In the genomic region with DNA sequence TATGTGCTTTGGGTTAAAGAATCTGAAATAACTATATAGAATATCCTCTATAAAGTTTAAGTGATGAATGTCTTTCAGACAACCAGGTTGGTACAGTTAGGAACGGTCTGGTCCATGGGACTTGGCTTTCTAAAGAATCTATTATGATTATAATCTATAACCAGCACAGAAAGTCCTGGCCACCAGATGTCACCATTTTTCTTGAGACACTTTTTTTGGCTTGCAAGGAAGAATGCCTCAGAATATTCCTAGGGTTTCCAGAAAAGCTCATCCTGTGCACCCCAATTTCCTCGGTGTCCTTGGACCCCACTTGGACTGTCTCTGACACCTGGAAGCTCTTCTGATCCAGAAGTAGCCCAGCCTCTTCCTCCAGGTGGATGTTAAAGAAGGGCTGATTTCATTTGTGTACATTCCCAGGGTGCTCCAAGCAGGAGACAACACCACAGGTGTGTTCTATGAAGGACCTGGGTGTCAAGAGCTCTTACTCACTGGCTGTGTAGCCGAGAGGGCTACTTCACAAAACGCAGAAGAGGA, we compare ENCODE assay signal across 9 mouse cellular contexts. TPM values are rescaled to one million over a fixed set of nuclear protein-coding genes. Genes with fewer than 3 reads are reported as not detected.
DNase-seq lines count a peak whose midpoint lies in the region; ATAC-seq and TF ChIP-seq lines count a peak whose summit lies in the region.
"Had no signal": no experiment of that assay in that cellular context is flagged by ENCODE, and none has a peak within 500 bp of the region (broad histone marks: within the 10 kb centered on the region; RNA-seq: fewer than 3 reads in every experiment).

No protein-coding gene starts in this region.

- no peak for ATAC-seq in heart, embryonic 12.5 days (ENCODE audit: insufficient number of reproducible peaks, low FRiP score)
- ATAC-seq in erythroblast, adult 5-6 weeks (replicated peaks; ENCODE audit: low FRiP score, poor library complexity, severe bottlenecking), result no peak
- ATAC-seq in forebrain, embryonic 13.5 days, result no peak

- no peaks in the 10 kb centered on the region; the same call in 1 of the 2 replicates for H3K4me1 ChIP-seq in heart, adult 2 months (ENCODE audit: control insufficient read depth, insufficient read depth, low read length)
- H3K4me1 ChIP-seq in heart, embryonic 12.5 days (replicated peaks), result peaks cover 5% of the 10 kb centered on the region
- peaks cover 19% of the 10 kb centered on the region for H3K4me1 ChIP-seq in thymus, adult 2 months (replicated peaks; ENCODE audit: control insufficient read depth, insufficient read depth, low read length)
- peaks cover 19% of the 10 kb centered on the region for H3K4me1 ChIP-seq in forebrain, embryonic 13.5 days

- H3K4me2 ChIP-seq in heart, embryonic 12.5 days, result no peak overlapping the region
- H3K4me2 ChIP-seq in forebrain, embryonic 13.5 days, result no peak overlapping the region

- DNase-seq in heart, adult 2 months, result peak; percentile 27 to 34
- peak; percentile 40 for DNase-seq in thymus, postnatal 0 days (ENCODE audit: low spot score)
- no peak for DNase-seq in thymus, adult 2 months
- DNase-seq in cerebellum, adult 9-10 months, result peak; percentile 73
- peak; percentile 64 to 70 for DNase-seq in left cerebral cortex, postnatal 14 days (ENCODE audit: low spot score in 2 of 2)

- no peak for TF ChIP-seq EP300 in heart, adult 2 months (IDR thresholded peaks at IDR 0.05; ENCODE audit: insufficient read depth, low read depth, low read length)

- intact Hi-C loops in heart, adult 2 months (cut with DNase I), result loop anchor here (1.0 to 10.0 kb wide), 3 partner anchors 54 to 572 kb away; partner anchors contain the start of gene Ccnt2
- intact Hi-C loops in left cerebral cortex, postnatal 14 days (cut with DNase I), result loop anchor here (5.0 kb wide), 1 partner anchor 254 kb away; no protein-coding TSS in a partner anchor

- no peaks in the 10 kb centered on the region for H3K36me3 ChIP-seq in heart, adult 2 months (ENCODE audit: control insufficient read depth, insufficient read depth, low read length)
- no peaks in the 10 kb centered on the region for H3K36me3 ChIP-seq in heart, embryonic 12.5 days
- H3K36me3 ChIP-seq in thymus, adult 2 months (ENCODE audit: control insufficient read depth, insufficient read depth, low read length), result no peaks in the 10 kb centered on the region
- H3K36me3 ChIP-seq in forebrain, embryonic 13.5 days (ENCODE audit: poor library complexity, severe bottlenecking), result no peaks in the 10 kb centered on the region
- H3K36me3 ChIP-seq: lung, embryonic 15.5 days had no signal

- H3K4me3 ChIP-seq in heart, adult 2 months, result no peak overlapping the region
- H3K4me3 ChIP-seq in heart, embryonic 12.5 days, result no peak overlapping the region
- no peak overlapping the region for H3K4me3 ChIP-seq in thymus, adult 2 months (ENCODE audit: control insufficient read depth, insufficient read depth, low read length)
- no peak overlapping the region for H3K4me3 ChIP-seq in forebrain, embryonic 13.5 days
- H3K4me3 ChIP-seq: lung, embryonic 15.5 days had no signal

- TF ChIP-seq CTCF in heart, adult 2 months (IDR thresholded peaks at IDR 0.05), result peak; percentile 80
- TF ChIP-seq CTCF in thymus, adult 2 months (IDR thresholded peaks at IDR 0.05; ENCODE audit: borderline replicate concordance, control insufficient read depth, extremely low read depth, insufficient read depth, low read length, poor library complexity), result no peak

- no peak overlapping the region for H3K9ac ChIP-seq in heart, adult 2 months (ENCODE audit: low read depth, low read length)
- H3K9ac ChIP-seq in heart, embryonic 12.5 days, result no peak overlapping the region
- H3K9ac ChIP-seq in forebrain, embryonic 13.5 days, result no peak overlapping the region
- H3K9ac ChIP-seq: lung, embryonic 15.5 days had no signal

- 40% methylated on average over 4 of the region's 4 CpGs for WGBS in heart, adult 2 months
- 69% methylated on average over 4 of the region's 4 CpGs for WGBS in heart, embryonic 12.5 days
- WGBS in thymus, adult 2 months, result 25% methylated on average over 4 of the region's 4 CpGs
- WGBS in forebrain, embryonic 13.5 days, result 77% methylated on average over 4 of the region's 4 CpGs

- H3K9me3 ChIP-seq in heart, embryonic 12.5 days (replicated peaks), result no peaks in the 10 kb centered on the region
- H3K9me3 ChIP-seq in forebrain, embryonic 13.5 days (replicated peaks), result no peaks in the 10 kb centered on the region
- H3K9me3 ChIP-seq: lung, embryonic 15.5 days had no signal

- peaks cover 2% of the 10 kb centered on the region; the same call in 1 of the 2 replicates for H3K79me2 ChIP-seq in heart, adult 2 months (replicated peaks; ENCODE audit: control insufficient read depth, insufficient read depth, low read length)

- no peak for TF ChIP-seq POLR2A in heart, adult 2 months (IDR thresholded peaks at IDR 0.05; ENCODE audit: insufficient read depth, low read depth, low read length)
- TF ChIP-seq POLR2A in thymus, adult 2 months (IDR thresholded peaks at IDR 0.05; ENCODE audit: control insufficient read depth, extremely low read depth, insufficient read depth, low read length, poor library complexity), result no peak

- H3K27ac ChIP-seq in heart, adult 2 months, result no peak overlapping the region
- H3K27ac ChIP-seq in heart, embryonic 12.5 days (ENCODE audit: poor library complexity, severe bottlenecking), result no peak overlapping the region
- H3K27ac ChIP-seq in thymus, adult 2 months (ENCODE audit: control insufficient read depth, insufficient read depth, low read length), result no peak overlapping the region
- H3K27ac ChIP-seq in forebrain, embryonic 13.5 days, result no peak overlapping the region
- H3K27ac ChIP-seq: lung, embryonic 15.5 days had no signal

- no peaks in the 10 kb centered on the region for H3K27me3 ChIP-seq in heart, adult 2 months (ENCODE audit: control insufficient read depth, insufficient read depth, low read length)
- H3K27me3 ChIP-seq in heart, embryonic 12.5 days (replicated peaks), result no peaks in the 10 kb centered on the region
- H3K27me3 ChIP-seq in thymus, adult 2 months (ENCODE audit: control insufficient read depth, insufficient read depth, low read length), result no peaks in the 10 kb centered on the region
- no peaks in the 10 kb centered on the region for H3K27me3 ChIP-seq in forebrain, embryonic 13.5 days
- H3K27me3 ChIP-seq: lung, embryonic 15.5 days had no signal

RNA-seq across cellular contexts. Expression of gene Mgat5, which starts 1.5 kb away (rescaled TPM):
- total RNA-seq in heart, adult 2 months (2021), result 10 to 100 TPM; 13.6 to 16.7 TPM
- 5.6 and 8.4 TPM in 2 replicates for polyA plus RNA-seq in heart, adult 2 months (2012; rRNA removed)
- polyA plus RNA-seq in heart, embryonic 12.5 days (2016; fragmentation: Nextera tagmentation; extraction: Ambion mirVana), result 4.1 and 4.3 TPM in 2 replicates
- 6.5 and 9.9 TPM in 2 replicates for polyA plus RNA-seq in thymus, postnatal 0 days (2015; fragmentation: Nextera tagmentation; extraction: Ambion mirVana)
- 24.1 and 24.6 TPM in 2 replicates for polyA plus RNA-seq in thymus, adult 2 months (2012; rRNA removed)
- total RNA-seq in left cerebral cortex, postnatal 14 days (2021), result 10 to 100 TPM; 83.1 to 91.5 TPM
- total RNA-seq in erythroblast, adult 5-6 weeks (2015; ENCODE audit: low replicate concordance), result 10.8 and 11.7 TPM in 2 replicates
- 6.8 and 9.4 TPM in 2 replicates for total RNA-seq in erythroblast, adult 5-6 weeks (2017; ENCODE audit: low replicate concordance)
- polyA plus RNA-seq in forebrain, embryonic 13.5 days (2015; fragmentation: Nextera tagmentation; extraction: Ambion mirVana), result 8.9 and 10.1 TPM in 2 replicates
